Mouse (Mus musculus) right cerebral cortex, adult 18-20 months (tissue): ENCODE measurements around the gene Rhd.

ENCODE experiments used
- DNase-seq: peaks from one replicate; pipeline ENCODE4 v3.0.0; 2022; ENCODE audit warnings: mixed read lengths

Gene Rhd

DNA sequence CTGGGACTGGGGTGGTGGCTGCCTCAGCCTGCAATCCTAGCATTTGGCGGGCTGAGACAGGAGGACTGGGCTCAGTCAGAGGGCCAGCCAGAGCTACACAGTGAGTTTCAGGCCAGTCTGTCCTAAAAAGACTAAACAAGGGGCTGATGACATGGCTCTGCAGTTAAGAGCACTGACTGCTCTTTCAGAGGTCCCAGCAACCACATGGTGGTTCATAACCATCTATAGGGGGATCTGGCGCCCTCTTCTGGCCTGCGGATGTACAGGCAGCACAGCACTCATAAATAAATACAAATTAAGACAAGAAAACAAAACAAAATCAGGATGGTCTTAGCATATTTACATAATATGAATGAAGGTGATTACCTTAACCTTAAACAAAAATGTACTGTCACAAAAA, 49.1 kb downstream of the Rhd start:
- peak; percentile 48 for DNase-seq

- DNase-seq, result no peak
Observed at GRCm38 (mm10) chr4:134914122-134914863, 50.0 kb downstream of the Rhd start.

DNA sequence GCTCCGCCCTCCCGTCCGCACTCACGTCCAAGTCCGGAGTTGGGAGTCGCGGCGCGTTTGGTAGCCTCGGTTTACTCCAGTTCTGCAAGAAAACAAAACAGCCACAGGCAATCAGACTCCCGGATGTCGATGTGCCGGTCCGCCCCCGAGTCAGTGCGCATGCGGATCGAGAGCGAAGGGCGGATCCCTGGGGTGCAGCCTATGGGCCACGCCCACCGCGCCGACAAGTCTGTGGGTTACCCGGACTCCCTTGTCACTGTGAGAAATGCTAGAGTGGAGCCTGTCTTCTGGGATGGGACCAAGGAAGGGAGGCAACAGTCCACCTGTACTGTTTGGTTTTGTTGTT, 50.5 kb downstream of the Rhd start, which contains the start of gene Tmem50a:
Gene Tmem50a, minus strand, starts transcription at position 161 of the 346 bp plus-strand sequence.
- DNase-seq, result peak; percentile 93

- DNase-seq, result peak; percentile 36
Observed at GRCm38 (mm10) chr4:134915223-134916050, 51.1 kb downstream of the Rhd start.

DNA sequence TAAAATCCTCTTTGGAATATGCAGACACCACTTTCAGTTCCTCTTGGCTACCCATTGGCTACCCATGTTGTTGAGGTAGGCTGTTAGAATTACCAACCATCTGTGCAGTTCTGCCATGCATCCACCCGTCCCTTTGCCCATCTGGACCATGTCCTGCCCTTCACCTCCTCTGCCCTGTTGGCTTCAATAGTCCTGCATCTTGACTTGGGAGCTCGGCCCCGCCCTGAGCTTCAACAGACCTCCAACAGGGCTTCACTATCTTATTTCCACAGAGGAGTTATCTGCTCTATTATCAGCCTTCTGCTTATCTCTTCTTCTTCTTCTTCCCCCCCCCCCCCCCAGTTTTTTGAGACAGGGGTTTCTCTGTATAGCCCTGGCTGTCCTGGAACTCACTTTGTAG, 52.9 kb downstream of the Rhd start:
- no peak for DNase-seq

DNA sequence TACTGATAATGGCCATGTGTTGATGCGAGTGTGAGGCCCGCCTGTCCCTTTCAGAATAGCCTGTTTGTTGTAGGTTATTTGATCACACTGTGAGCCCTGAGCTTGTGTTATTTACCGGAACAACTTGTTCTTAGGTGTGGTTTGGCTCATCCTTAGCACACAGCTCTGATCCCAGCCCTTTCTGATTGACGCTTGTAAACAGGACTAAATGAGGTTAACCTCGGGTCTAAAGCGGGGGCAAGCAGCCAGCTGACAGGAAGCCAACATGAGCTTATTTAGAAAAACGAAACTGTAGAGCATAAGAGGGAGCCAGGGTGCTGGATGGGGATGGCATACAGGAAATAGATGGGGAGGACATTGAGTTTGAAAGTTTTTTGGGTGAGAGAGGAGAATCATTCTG, 54.0 kb downstream of the Rhd start:
- no peak for DNase-seq

DNA sequence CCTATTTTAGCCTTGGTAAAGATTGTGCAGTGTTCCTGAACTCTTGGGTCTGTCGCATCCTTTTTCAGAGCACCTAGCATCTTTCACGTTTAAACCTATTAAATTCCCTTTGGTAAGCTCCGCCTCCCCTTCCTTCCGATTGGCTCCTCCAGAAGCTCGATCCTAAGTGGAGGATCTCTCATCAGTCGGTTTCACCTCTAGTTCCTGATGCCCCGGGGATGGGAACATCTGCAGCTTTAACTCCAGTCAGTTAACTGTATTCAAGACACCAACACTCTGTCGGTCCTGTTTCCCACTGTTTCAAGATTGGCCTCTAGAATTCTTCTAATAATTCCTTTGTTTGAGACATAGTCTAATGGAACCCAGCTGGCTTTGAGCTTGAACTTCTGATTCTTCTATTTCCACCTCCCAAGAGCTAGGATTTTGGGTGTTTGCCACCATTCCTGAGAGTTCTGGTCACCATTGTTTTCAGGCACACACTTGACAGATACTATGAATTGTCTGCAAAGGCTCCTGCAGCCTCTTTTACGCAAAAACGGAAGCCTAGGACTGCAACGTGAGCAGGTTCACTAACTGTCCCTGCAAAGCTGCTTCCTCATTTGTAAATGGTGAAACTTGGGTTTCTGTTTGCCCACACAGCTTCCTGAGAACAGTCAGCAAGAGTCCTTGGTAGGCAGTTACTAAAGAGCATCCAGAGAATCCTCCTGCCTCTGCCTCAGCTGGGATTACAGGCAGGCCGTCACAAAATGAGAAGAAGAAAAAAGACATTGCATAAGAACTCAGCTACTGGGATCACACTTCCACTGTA, 55.6 kb downstream of the Rhd start:
- no peak for DNase-seq

- DNase-seq, result no peak
Observed at GRCm38 (mm10) chr4:134920631-134921030, 56.3 kb downstream of the Rhd start.

DNA sequence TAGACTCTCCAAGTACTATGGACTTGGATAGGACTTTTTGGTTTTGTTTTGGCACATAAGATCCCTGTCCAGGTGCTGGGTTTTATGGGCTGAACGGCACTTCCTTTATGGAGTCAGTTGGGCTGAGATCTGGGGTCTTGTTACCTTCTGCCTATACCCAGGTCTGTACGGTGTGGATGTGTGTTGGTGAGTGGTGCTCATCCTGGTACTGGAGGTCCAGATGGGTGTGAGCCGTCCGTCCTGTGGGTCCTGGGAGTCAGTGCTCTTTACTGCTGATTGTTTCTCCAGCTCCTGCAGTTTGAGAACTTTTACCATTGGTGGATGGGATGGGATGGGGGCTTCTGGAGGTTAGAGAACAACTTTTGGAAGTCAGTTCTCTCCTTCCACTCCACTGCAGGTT, 57.4 kb downstream of the Rhd start:
- DNase-seq, result no peak

DNA sequence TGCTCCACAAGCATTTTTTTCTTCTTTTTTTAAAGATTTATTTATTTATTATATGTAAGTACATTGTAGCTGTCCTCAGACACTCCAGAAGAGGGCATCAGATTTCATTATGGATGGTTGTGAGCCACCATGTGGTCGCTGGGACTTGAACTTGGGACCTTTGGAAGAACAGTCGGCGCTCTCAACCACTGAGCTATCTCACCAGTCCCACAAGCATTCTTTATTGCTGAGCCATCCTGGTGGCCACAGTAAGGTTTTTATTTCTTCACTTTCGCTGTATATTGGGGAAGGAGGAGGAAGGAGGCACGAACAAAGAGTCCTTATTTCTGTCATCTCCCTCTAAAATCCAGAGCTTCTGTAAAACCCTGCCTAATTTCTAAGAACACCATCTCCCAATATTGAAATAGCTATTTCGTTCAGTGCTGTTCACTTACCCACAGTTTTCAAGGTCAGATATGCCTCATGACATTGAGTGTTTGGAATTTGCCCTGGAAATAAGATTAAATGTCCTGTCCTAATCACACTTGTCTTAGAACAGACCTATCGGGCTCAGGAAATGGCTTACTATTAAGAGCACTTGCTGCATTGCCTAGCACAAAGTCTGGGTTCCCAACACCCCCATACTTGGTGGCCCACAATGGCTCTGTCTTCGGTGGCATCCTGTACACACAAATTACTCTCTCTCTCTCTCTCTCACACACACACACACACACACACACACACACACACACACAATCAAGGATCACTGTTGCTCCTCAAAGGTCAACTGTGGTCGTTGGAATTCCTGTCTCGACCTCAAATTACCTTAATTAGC, 58.0 kb downstream of the Rhd start:
- DNase-seq, result no peak

GRCm38 (mm10) chr4:134922925-134923244, 58.5 kb downstream of the Rhd start:
- DNase-seq, result peak; percentile 59

DNA sequence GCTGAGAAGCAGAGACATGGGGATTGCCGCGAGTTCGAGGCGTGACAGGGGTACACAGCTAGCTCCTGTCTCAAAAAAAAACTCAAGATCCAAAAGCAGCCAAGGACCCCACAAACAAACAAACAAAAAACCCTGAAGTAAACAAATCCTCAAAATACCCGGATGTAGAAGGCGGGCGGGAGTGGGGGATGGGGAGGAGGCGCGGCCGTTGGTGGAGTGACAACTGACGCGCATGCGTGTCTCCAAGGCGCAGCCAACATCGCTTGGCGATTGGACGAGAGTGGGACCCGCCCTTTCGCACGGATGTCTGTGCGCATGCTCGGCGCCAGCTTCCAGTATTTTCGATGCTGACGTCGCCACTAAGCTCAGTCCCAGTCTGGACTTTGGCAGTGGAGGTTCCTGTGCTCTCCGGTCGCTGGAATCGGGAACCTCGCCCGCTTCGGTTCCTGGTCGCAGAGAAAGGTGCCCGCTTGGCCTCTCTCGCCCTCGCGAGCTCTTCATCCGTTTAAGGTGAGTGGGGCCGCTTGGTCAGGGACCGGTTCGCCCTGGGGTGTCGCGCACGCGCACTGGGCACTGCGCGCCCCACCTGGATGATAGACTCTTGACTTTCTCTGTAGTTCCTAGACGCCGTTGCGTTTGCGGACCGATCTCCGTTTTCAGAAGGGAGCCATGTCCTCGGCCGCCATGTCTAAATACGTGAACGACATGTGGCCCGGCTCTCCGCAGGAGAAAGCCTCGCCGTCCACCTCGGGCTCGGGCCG, 59.1 kb downstream of the Rhd start, which contains the start of gene Rsrp1:
Gene Rsrp1, plus strand, starts transcription at position 335 of the 761 bp plus-strand sequence.
- peak; percentile 98 for DNase-seq

GRCm38 (mm10) chr4:134924019-134924741, 59.8 kb downstream of the Rhd start:
- DNase-seq, result peak; percentile 64

DNA sequence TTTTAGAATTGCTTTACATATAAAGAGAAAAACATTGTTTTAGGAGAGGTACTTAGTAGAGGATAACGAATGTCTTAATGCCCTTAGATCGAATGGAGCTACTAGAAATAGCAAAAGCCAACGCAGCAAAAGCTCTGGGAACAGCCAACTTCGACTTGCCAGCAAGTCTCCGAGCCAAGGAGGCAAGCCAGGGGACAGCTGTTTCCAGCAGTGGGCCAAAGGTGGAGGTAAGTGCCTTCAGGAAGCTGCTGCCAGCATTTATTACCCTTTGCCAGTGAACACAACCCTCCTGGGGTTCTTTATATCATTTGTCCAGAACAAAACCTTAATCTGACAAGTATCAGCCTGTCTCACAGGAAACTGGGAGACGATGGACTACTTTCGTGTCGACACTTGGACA, 60.9 kb downstream of the Rhd start:
- DNase-seq, result no peak

- no peak for DNase-seq
Observed at GRCm38 (mm10) chr4:134927815-134928463, 63.6 kb downstream of the Rhd start.

- DNase-seq, result no peak
Observed at GRCm38 (mm10) chr4:134928464-134928836, 64.1 kb downstream of the Rhd start.

DNA sequence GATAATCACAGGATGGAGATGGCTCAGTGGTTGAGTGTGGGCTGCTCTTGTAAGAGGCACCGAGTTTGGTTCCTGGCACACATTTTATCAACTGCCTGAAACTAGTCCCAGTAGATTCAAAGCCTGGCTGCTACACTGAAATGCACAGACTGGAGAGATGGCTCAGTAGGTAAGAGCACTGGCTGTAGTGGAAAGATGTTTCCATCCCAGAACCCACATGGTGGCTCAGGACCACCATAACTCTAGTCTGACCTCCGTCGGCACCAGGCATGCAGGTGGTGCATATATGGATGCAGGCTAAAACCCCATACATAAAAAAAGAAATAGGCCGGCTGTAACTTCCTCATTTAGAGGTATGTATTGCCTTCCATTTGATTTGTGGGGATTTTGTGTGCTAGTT, 65.2 kb downstream of the Rhd start:
- DNase-seq, result no peak

GRCm38 (mm10) chr4:134930190-134930589, 65.9 kb downstream of the Rhd start:
- no peak for DNase-seq

DNA sequence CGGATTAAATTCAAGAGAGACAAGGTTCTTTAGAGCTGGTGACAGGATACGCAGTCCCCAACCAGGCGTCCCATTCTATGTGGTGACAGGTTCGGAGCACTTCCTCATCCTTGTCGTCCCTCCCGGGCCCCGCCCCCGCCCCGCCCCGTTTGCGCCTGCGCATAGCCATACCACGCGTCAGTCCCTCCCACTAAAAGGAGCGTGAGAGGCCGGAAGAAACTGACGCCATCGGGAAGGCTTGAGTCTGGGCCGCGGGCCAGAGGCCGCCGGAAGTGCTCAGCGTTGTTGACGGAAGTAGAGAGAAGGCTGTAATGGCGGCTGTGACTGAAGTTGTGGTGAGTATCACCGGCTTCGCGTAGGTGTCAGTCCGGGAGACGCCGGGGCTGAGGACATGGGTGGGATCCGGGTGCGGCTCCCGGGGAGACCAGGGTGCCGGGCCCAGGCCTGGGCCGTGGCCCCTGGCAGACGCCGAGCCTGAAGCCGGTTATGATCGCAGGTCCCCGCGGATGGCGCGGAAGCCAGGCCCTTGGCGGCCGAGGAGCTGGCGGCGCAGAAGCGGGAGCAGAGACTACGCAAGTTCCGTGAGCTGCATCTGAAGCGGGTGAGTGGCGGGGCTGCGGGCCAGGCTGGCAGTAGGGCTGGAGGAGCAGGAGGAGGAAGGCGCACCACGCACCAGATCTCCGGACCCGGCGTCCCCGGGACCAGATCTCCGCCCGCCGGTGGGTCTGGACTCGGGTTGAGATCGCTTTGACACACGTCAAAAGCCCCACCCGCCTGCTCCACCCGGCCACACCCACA, 66.5 kb downstream of the Rhd start, which contains the start of gene Syf2:
Gene Syf2, plus strand, starts transcription at position 215 of the 798 bp plus-strand sequence.
- peak; percentile 95 for DNase-seq
